Mouse (Mus musculus): ENCODE data around the gene Pitpnm2.

Pitpnm2 gene

DNA sequence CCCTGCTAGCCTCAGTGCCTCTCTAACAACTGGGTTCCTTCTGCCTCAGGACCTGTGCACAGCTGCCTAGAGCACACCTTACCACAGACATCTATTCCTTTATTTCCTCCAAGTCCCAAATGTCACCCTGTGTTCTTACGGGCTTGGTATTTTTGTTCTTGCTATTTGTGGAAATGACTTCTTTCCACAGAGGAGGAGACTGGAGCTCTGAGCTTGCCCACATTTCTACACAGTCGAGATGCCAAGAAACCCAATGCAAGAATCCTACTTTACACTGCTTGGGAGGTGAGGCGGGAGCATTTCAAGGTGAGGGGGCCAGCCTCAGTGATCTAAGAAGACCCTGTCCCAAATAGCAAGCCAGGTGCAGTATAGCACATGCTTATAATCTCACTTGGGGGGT is 164.0 kb downstream of the Pitpnm2 start:
- no peak for DNase-seq

GRCm38 (mm10) chr5:124084588-124085173 is 164.9 kb downstream of the Pitpnm2 start:
- peak; percentile 82 for DNase-seq

GRCm38 (mm10) chr5:124083850-124084587 is 165.5 kb downstream of the Pitpnm2 start:
- no peak for DNase-seq

GRCm38 (mm10) chr5:124082941-124083688 is 166.4 kb downstream of the Pitpnm2 start:
- DNase-seq: no peak

DNA sequence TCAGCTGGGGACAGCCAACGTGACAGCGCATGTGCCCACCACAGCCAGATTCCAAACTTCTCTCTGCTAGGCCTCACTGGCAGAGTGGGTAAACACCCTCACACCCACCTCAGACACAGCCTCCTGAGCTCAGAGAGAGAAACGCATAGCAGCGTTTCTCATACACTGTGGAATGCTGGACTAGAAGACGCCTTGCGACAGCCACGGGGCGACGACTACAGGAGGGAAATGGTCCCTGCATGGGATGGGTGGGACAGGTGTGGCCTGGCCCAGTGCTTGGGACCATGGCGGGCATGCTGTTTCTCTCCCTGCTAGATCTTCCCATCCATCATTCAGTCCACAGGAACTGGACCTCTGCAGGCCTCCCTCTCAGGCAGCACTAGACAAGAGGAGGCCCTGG is 167.1 kb downstream of the Pitpnm2 start:
- no peak for DNase-seq

DNA sequence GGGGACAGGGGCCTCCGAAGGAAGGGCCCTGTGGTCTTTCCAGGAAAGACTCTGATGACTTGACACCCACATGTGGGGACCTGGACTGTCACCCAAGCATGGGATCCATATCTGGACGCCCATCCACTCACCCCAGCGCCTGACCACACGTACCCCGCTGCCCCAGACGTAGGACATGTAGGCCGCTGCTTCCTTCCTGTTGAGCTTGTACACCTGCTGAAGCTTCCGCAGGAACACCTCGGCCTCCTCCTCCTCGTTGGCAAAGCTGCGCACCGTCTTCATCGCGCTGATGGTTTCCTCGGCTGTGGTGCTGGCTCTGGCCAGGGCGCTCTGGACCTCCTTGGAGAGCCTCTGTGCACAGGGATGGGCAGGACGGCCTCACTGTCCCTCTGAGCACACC is 169.7 kb downstream of the Pitpnm2 start:
- DNase-seq: no peak

DNA sequence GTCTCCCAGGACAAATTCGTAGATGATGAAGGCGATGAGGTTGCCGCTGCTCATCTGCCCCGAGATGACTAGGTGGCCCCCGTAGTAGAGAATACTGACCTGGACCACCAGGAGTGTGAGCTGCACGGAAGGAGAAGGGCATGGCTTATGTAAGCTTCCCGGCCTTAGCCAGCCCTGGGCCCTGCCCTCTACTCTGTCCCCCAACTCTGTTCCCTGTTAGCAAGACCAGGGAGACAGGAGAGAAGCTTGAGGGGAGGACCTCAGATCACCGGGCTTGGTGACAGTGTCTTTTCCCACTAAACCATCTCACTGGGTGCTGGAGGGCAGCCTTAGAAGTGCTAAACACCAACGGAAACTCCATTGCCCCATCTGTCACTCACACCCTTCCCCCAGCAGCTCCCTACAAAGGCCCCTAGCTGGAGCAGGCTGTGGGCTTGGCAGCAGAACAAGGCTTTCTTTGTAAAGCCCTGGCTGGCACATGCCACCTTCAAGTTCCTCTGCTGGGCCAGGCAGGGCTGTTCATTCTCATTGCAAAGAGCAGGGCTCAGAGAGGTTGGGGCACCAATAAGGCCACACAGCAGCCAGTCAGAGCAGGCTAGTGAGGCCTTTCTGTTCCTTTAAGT is 170.7 kb downstream of the Pitpnm2 start:
- DNase-seq: no peak

GRCm38 (mm10) chr5:124077856-124078460 is 171.6 kb downstream of the Pitpnm2 start:
- no peak for DNase-seq

GRCm38 (mm10) chr5:124077241-124077640 is 172.3 kb downstream of the Pitpnm2 start:
- no peak for DNase-seq

- DNase-seq: no peak
These were observed 173.0 kb downstream of the Pitpnm2 start for GRCm38 (mm10) chr5:124076559-124076958.

DNA sequence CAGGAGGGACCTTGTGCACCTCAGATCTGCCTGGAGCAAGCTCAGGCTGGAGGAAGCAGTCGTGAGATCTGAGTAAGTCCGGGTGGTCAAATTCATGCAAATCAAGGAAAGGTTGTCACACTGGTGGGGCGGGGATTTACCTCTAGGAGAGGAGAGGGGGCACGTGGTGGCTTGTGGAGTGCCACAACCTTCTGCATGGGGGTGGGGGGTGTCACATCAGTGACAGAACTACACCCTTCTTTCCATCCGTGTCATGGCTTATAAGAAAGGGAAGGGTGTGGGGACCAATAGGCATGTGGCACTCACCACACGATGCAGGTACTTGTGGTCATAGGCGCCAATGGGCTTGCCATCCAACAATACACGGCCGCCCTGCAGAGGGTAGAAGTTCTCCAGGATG is 173.8 kb downstream of the Pitpnm2 start:
- DNase-seq: no peak

DNA sequence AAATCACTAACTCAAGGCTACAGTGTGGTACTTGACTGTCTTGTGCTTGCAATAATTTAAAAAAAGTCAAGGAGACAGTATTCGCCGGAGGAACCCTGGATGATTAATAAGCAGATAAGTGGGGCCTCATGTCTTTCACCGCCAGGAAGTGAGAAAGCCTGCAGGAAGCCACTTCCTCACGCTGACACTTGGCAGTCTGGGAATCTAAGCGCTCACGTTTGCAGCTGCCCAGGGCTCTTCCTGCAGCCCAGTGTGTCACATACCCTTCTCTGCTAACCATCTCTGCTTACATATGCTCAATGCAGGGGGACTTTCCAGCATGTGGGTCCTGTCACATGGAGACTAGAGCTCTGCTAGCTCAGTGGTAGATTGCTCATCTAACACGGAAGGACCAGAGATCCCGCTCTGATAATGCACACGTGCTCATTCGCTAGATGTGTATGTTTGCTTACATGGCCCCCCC is 174.7 kb downstream of the Pitpnm2 start:
- no peak for DNase-seq

- DNase-seq: no peak
These were observed 175.9 kb downstream of the Pitpnm2 start for GRCm38 (mm10) chr5:124073682-124074081.

DNA sequence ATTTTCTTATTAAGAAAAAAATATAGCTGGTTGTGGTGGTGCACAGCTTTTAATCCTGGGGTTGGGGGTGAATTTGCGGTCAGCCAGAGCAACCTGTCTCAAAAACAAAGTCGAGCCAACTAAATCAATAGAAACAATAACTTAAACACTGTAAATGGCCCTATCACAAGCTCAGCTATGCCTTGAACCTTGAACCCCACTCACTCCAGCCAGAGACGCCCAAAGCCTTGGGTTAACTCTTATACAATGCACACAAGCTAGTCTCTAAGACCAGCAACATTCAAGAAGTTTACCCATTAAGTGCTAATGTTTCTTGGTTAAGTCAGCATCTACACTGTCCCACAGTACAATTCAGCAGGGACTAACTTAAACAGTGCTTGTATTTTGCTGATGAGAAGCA is 179.9 kb downstream of the Pitpnm2 start:
- DNase-seq: no peak

Data from cerebellum, adult 8-10 months (tissue).